ENCODE assay signal across 20 mouse cellular contexts in the genomic region with DNA sequence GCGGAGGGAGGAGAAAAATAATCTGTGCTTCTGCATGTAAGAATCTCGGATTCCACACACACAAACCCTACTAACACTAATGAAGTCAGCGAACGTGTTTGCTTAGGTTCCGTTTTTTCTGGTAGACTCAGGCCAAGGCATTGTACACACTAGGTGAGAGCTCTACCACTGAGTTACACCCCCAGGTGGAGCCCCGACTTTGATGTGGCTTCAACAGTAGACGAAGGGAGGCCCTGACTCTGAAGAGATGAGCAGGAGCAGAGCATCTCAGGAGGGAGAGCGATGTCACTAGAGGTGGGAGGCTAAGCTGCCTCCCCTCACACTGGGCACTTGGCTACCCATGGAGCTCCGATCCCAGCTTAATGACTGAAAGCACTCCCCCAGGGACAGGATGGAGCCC. TPM values are rescaled to one million over a fixed set of nuclear protein-coding genes. Genes with fewer than 3 reads are reported as not detected.
DNase-seq lines count a peak whose midpoint lies in the region; ATAC-seq and TF ChIP-seq lines count a peak whose summit lies in the region.
"Had no signal": no experiment of that assay in that cellular context is flagged by ENCODE, and none has a peak within 500 bp of the region (broad histone marks: within the 10 kb centered on the region; RNA-seq: fewer than 3 reads in every experiment).

No protein-coding gene starts in this region.

- H3K36me3 ChIP-seq in midbrain, postnatal 0 days (ENCODE audit: insufficient read depth, low read length): peaks cover 18% of the 10 kb centered on the region; the same call in 1 of the 2 replicates

- H3K4me2 ChIP-seq in midbrain, postnatal 0 days (ENCODE audit: low read depth, low read length, poor library complexity, severe bottlenecking): no peak overlapping the region
- H3K4me2 ChIP-seq: embryonic facial prominence, embryonic 12.5 days; forebrain, embryonic 13.5 days; heart, embryonic 13.5 days; hindbrain, embryonic 12.5 days had no signal

- no peak overlapping the region for H3K4me3 ChIP-seq in embryonic fibroblast, embryonic 13.5 days (ENCODE audit: insufficient read depth, low read length)
- H3K4me3 ChIP-seq in midbrain, postnatal 0 days (ENCODE audit: low read depth, low read length): no peak overlapping the region
- H3K4me3 ChIP-seq: embryonic facial prominence, embryonic 12.5 days; forebrain, embryonic 13.5 days; heart, embryonic 13.5 days; hindbrain, embryonic 12.5 days had no signal

- no peaks in the 10 kb centered on the region for H3K9me3 ChIP-seq in midbrain, postnatal 0 days (ENCODE audit: low read length)
- H3K9me3 ChIP-seq: embryonic facial prominence, embryonic 12.5 days; forebrain, embryonic 13.5 days; G1E; heart, embryonic 13.5 days; hindbrain, embryonic 12.5 days had no signal

- TF ChIP-seq CTCF in embryonic fibroblast, embryonic 13.5 days (IDR thresholded peaks at IDR 0.05; ENCODE audit: borderline replicate concordance, insufficient read depth, low read length): no peak
- TF ChIP-seq CTCF in midbrain, postnatal 0 days (IDR thresholded peaks at IDR 0.05): no peak

- H3K9ac ChIP-seq in midbrain, postnatal 0 days (replicated peaks; ENCODE audit: low read length, poor library complexity, severe bottlenecking): no peak overlapping the region
- H3K9ac ChIP-seq: embryonic facial prominence, embryonic 12.5 days; forebrain, embryonic 13.5 days; forebrain, postnatal 0 days; heart, embryonic 13.5 days; hindbrain, embryonic 12.5 days had no signal

- peaks cover 8% of the 10 kb centered on the region; the same call in 1 of the 2 replicates for H3K4me1 ChIP-seq in embryonic fibroblast, embryonic 13.5 days (ENCODE audit: control insufficient read depth, insufficient read depth, low read length)
- no peaks in the 10 kb centered on the region for H3K4me1 ChIP-seq in midbrain, postnatal 0 days (ENCODE audit: insufficient read depth, low read length)
- H3K4me1 ChIP-seq: embryonic facial prominence, embryonic 12.5 days; forebrain, embryonic 13.5 days; heart, embryonic 13.5 days; hindbrain, embryonic 12.5 days had no signal

- H3K27me3 ChIP-seq in midbrain, postnatal 0 days (ENCODE audit: insufficient read depth, low read length): no peaks in the 10 kb centered on the region
- H3K27me3 ChIP-seq: embryonic facial prominence, embryonic 12.5 days; forebrain, embryonic 13.5 days; heart, embryonic 13.5 days; hindbrain, embryonic 12.5 days had no signal

- DNase-seq in CD4-positive helper T cell, adult 2 months (ENCODE audit: low read depth, low spot score): peak; percentile 18
- DNase-seq in thymus, postnatal 10 days (ENCODE audit: low spot score in 2 of 2): peak; percentile 26 to 41
- DNase-seq in thymus, postnatal 4 days: peak; percentile 63
- no peak for DNase-seq in heart, postnatal 25 days (ENCODE audit: low spot score)
- DNase-seq in midbrain, postnatal 0 days (ENCODE audit: low spot score): no peak
- no peak for DNase-seq in lung, postnatal 10 days
- DNase-seq: cerebellum, adult 11 months; cerebellum, adult 8-10 months; cerebellum, postnatal 14 days; forebrain, postnatal 0 days; gastrocnemius, postnatal 25 days; heart, postnatal 4 days had no signal

- intact Hi-C loops in heart, postnatal 25 days (cut with DNase I): no loop called here

- 90% methylated on average over 9 of the region's 9 CpGs for WGBS in midbrain, postnatal 0 days

- H3K27ac ChIP-seq in embryonic fibroblast, embryonic 13.5 days (ENCODE audit: insufficient read depth, low read length): peak overlapping the region; percentile 74
- H3K27ac ChIP-seq in midbrain, postnatal 0 days (ENCODE audit: low read depth, low read length): no peak overlapping the region
- H3K27ac ChIP-seq: embryonic facial prominence, embryonic 12.5 days; forebrain, embryonic 13.5 days; heart, embryonic 13.5 days; hindbrain, embryonic 12.5 days had no signal

- no peak for ATAC-seq in midbrain, postnatal 0 days (ENCODE audit: low FRiP score)
- ATAC-seq: activated CD4-positive, CD25-positive, alpha-beta regulatory T cell, adult 4 months; forebrain, embryonic 13.5 days; forebrain, postnatal 0 days; hindbrain, embryonic 16.5 days had no signal

- no peak for TF ChIP-seq POLR2A in embryonic fibroblast, embryonic 13.5 days (IDR thresholded peaks at IDR 0.05; ENCODE audit: low read depth, low read length)

RNA-seq across cellular contexts. Expression of gene Cog7, which starts 12.7 kb away (rescaled TPM):
- polyA plus RNA-seq in embryonic fibroblast, embryonic 13.5 days (2011; ENCODE audit: insufficient read length, low read depth, missing spikeins): 14.0 and 16.3 TPM in 2 replicates
- 10 to 100 TPM; 13.8 to 15.2 TPM for total RNA-seq in heart, postnatal 25 days (2021)
- total RNA-seq in midbrain, postnatal 0 days (2014; rRNA removed): 34.9 and 41.3 TPM in 2 replicates
- polyA plus RNA-seq in midbrain, postnatal 0 days (2015; fragmentation: Nextera tagmentation; extraction: Ambion mirVana): 22.4 and 27.4 TPM in 2 replicates

RNA-seq across cellular contexts. Expression of gene Gga2, which starts 52.2 kb away (rescaled TPM):
- polyA plus RNA-seq in embryonic fibroblast, embryonic 13.5 days (2011; ENCODE audit: insufficient read length, low read depth, missing spikeins): 48.8 and 60.1 TPM in 2 replicates
- total RNA-seq in heart, postnatal 25 days (2021): 10 to 100 TPM; 25.7 to 26.9 TPM
- total RNA-seq in midbrain, postnatal 0 days (2014; rRNA removed): 25.4 and 27.2 TPM in 2 replicates
- 20.1 and 22.2 TPM in 2 replicates for polyA plus RNA-seq in midbrain, postnatal 0 days (2015; fragmentation: Nextera tagmentation; extraction: Ambion mirVana)

Comparison
In these comparisons a context has a peak if more than half of its experiments do, and no peak if none do; other contexts are left out.
1. DNase-seq: peak in CD4-positive helper T cell, adult 2 months (single experiment), thymus, postnatal 10 days (2 of 2) and thymus, postnatal 4 days (single experiment); none in heart, postnatal 25 days (single experiment), midbrain, postnatal 0 days (single experiment) and lung, postnatal 10 days (single experiment).